Mouse (Mus musculus): Measurements from ENCODE around the gene Hdac4.

The Hdac4 gene

GRCm38 (mm10) chr1:92195360-92196149, at the start of gene Hdac4:
Hdac4 (minus strand) TSS chr1:92195699.
- DNase-seq (ENCODE audit: low spot score): no peak

- no peak for DNase-seq (ENCODE audit: low spot score)
Observed at GRCm38 (mm10) chr1:92243549-92243948, 48.0 kb upstream of the Hdac4 start.

- DNase-seq (ENCODE audit: low spot score): no peak
Observed at GRCm38 (mm10) chr1:92240072-92240471, 44.6 kb upstream of the Hdac4 start.

- no peak for DNase-seq (ENCODE audit: low spot score)
Observed at GRCm38 (mm10) chr1:92235600-92235999, 40.1 kb upstream of the Hdac4 start.

GRCm38 (mm10) chr1:92225297-92225696, 29.8 kb upstream of the Hdac4 start:
- no peak for DNase-seq (ENCODE audit: low spot score)

GRCm38 (mm10) chr1:92223956-92224891, 28.7 kb upstream of the Hdac4 start:
- DNase-seq (ENCODE audit: low spot score): no peak

- DNase-seq (ENCODE audit: low spot score): no peak
Observed at GRCm38 (mm10) chr1:92216710-92217109, 21.2 kb upstream of the Hdac4 start.

- DNase-seq (ENCODE audit: low spot score): no peak
Observed at GRCm38 (mm10) chr1:92215996-92216630, 20.6 kb upstream of the Hdac4 start.

GRCm38 (mm10) chr1:92215131-92215638, 19.7 kb upstream of the Hdac4 start:
- DNase-seq (ENCODE audit: low spot score): no peak

GRCm38 (mm10) chr1:92212003-92212750, 16.7 kb upstream of the Hdac4 start:
- no peak for DNase-seq (ENCODE audit: low spot score)

GRCm38 (mm10) chr1:92202639-92203352, 7.3 kb upstream of the Hdac4 start:
- no peak for DNase-seq (ENCODE audit: low spot score)

GRCm38 (mm10) chr1:92190463-92190862, 5.0 kb downstream of the Hdac4 start:
- DNase-seq (ENCODE audit: low spot score): no peak

- DNase-seq (ENCODE audit: low spot score): no peak
Observed at GRCm38 (mm10) chr1:92187137-92187536, 8.4 kb downstream of the Hdac4 start.

GRCm38 (mm10) chr1:92184600-92184999, 10.9 kb downstream of the Hdac4 start:
- DNase-seq (ENCODE audit: low spot score): no peak

GRCm38 (mm10) chr1:92183101-92183790, 12.3 kb downstream of the Hdac4 start:
- DNase-seq (ENCODE audit: low spot score): no peak

GRCm38 (mm10) chr1:92181970-92182369, 13.5 kb downstream of the Hdac4 start:
- no peak for DNase-seq (ENCODE audit: low spot score)

- peak; percentile 98 for DNase-seq (ENCODE audit: low spot score)
Observed at GRCm38 (mm10) chr1:92180141-92181137, 15.1 kb downstream of the Hdac4 start.

GRCm38 (mm10) chr1:92179489-92180006, 16.0 kb downstream of the Hdac4 start:
- DNase-seq (ENCODE audit: low spot score): peak; percentile 26

- DNase-seq (ENCODE audit: low spot score): no peak
Observed at GRCm38 (mm10) chr1:92179070-92179469, 16.4 kb downstream of the Hdac4 start.
